Comparison of ENCODE assay signal across 8 mouse cellular contexts in genomic region chr5:72559544-72560049, GRCm38 (mm10). TPM values are rescaled to one million over a fixed set of nuclear protein-coding genes. Genes with fewer than 3 reads are reported as not detected.
A peak's percentile ranks its signal among the peaks of the same experiment; 100 is the strongest.
DNase-seq lines count a peak whose midpoint lies in the region; ATAC-seq and TF ChIP-seq lines count a peak whose summit lies in the region.

Nfxl1 (minus strand) TSS chr5:72559684.

- H3K4me1 ChIP-seq in erythroblast, embryonic 14.5 days (ENCODE audit: control insufficient read depth): peaks cover 20% of the 10 kb centered on the region
- peaks cover 5% of the 10 kb centered on the region; the same call in 1 of the 2 replicates for H3K4me1 ChIP-seq in heart, embryonic 11.5 days (ENCODE audit: control insufficient read depth, insufficient read depth, low read length)
- peaks cover 6% of the 10 kb centered on the region; the same call in 1 of the 2 replicates for H3K4me1 ChIP-seq in kidney, embryonic 16.5 days (ENCODE audit: insufficient read depth, low read length)
- H3K4me1 ChIP-seq in liver, adult 2 months (ENCODE audit: control insufficient read depth, insufficient read depth, low read length): peaks cover 3% of the 10 kb centered on the region; the same call in 1 of the 2 replicates

- no peak for TF ChIP-seq CTCF in C2C12 (IDR thresholded peaks at IDR 0.05; ENCODE audit: control insufficient read depth, insufficient read depth, insufficient read length)
- no peak for TF ChIP-seq CTCF in brain, embryonic 14.5 days (IDR thresholded peaks at IDR 0.05; ENCODE audit: borderline replicate concordance, extremely low read depth, insufficient read depth, insufficient read length)
- TF ChIP-seq CTCF in liver, adult 2 months (IDR thresholded peaks at IDR 0.05; ENCODE audit: low read depth, low read length): no peak

- WGBS in heart, embryonic 11.5 days (ENCODE audit: insufficient replicate concordance): under 1% methylated on average over 42 of the region's 42 CpGs
- WGBS in kidney, embryonic 16.5 days: under 1% methylated on average over 42 of the region's 42 CpGs
- under 1% methylated on average over 42 of the region's 42 CpGs for WGBS in liver, adult 2 months

- H3K4me3 ChIP-seq in C2C12 (ENCODE audit: insufficient read depth, poor library complexity, severe bottlenecking) (peak within 1 kb of the TSS; percentile 64), myocyte (peak within 1 kb of the TSS; percentile 64)
- H3K4me3 ChIP-seq in erythroblast, embryonic 14.5 days (replicated peaks): peak within 1 kb of the TSS; percentile 97
- H3K4me3 ChIP-seq in heart, embryonic 11.5 days (ENCODE audit: low read depth, low read length): peak within 1 kb of the TSS; percentile 89
- H3K4me3 ChIP-seq in kidney, embryonic 16.5 days (ENCODE audit: low read length): peak within 1 kb of the TSS; percentile 79
- peak within 1 kb of the TSS; percentile 90 for H3K4me3 ChIP-seq in liver, adult 2 months (ENCODE audit: insufficient read depth, low read depth, low read length)

- H3K27me3 ChIP-seq in C2C12 (ENCODE audit: control insufficient read depth, insufficient read depth, insufficient read length) (no peaks in the 10 kb centered on the region), myocyte (ENCODE audit: control insufficient read depth, insufficient read depth, insufficient read length) (no peaks in the 10 kb centered on the region)
- H3K27me3 ChIP-seq in erythroblast, embryonic 14.5 days (ENCODE audit: control insufficient read depth): no peaks in the 10 kb centered on the region
- H3K27me3 ChIP-seq in heart, embryonic 11.5 days (ENCODE audit: control insufficient read depth, insufficient read depth, low read length): no peaks in the 10 kb centered on the region
- no peaks in the 10 kb centered on the region for H3K27me3 ChIP-seq in kidney, embryonic 16.5 days (ENCODE audit: insufficient read depth, low read length)
- no peaks in the 10 kb centered on the region for H3K27me3 ChIP-seq in liver, adult 2 months (ENCODE audit: control insufficient read depth, insufficient read depth, low read length)
- H3K27me3 ChIP-seq in splenic B cell, adult 2 months (ENCODE audit: control insufficient read depth, insufficient read depth, low read length, poor library complexity, severe bottlenecking): no peaks in the 10 kb centered on the region

- ATAC-seq in heart, embryonic 11.5 days (replicated peaks; ENCODE audit: insufficient number of reproducible peaks, low FRiP score, low TSS enrichment): peak; percentile 94
- peak; percentile 96 for ATAC-seq in kidney, embryonic 16.5 days (ENCODE audit: low FRiP score, low TSS enrichment)

- peak; percentile 99 for DNase-seq in brain, embryonic 14.5 days (ENCODE audit: low read depth)
- peak; percentile 95 for DNase-seq in liver, adult 2 months (ENCODE audit: extremely low read depth, low read depth, low spot score)
- peak; percentile 98 for DNase-seq in splenic B cell, adult 2 months (ENCODE audit: low read depth, low spot score)

- H3K79me3 ChIP-seq in C2C12 (ENCODE audit: low read depth): peaks cover 14% of the 10 kb centered on the region

- H3K27ac ChIP-seq in heart, embryonic 11.5 days (ENCODE audit: low read depth, low read length): peak within 1 kb of the TSS; percentile 54; the same call in 1 of the 2 replicates
- H3K27ac ChIP-seq in kidney, embryonic 16.5 days (ENCODE audit: low read length): peak within 1 kb of the TSS; percentile 76
- H3K27ac ChIP-seq in liver, adult 2 months (replicated peaks; ENCODE audit: insufficient read depth, low read depth, low read length): peak within 1 kb of the TSS; percentile 68

- peak within 1 kb of the TSS; percentile 92 for H3K9ac ChIP-seq in heart, embryonic 11.5 days (ENCODE audit: low read depth, low read length)
- H3K9ac ChIP-seq in kidney, embryonic 16.5 days (replicated peaks; ENCODE audit: low read length): peak within 1 kb of the TSS; percentile 95
- H3K9ac ChIP-seq in liver, adult 2 months (ENCODE audit: low read depth, low read length): peak within 1 kb of the TSS; percentile 93

- H3K9me3 ChIP-seq in erythroblast, embryonic 14.5 days (ENCODE audit: control insufficient read depth, low read length): peaks cover 18% of the 10 kb centered on the region
- H3K9me3 ChIP-seq in heart, embryonic 11.5 days (replicated peaks; ENCODE audit: control insufficient read depth, low read length): no peaks in the 10 kb centered on the region
- no peaks in the 10 kb centered on the region for H3K9me3 ChIP-seq in kidney, embryonic 16.5 days (ENCODE audit: low read length)

- H3K36me3 ChIP-seq in C2C12 (ENCODE audit: control insufficient read depth, insufficient read depth) (peaks cover 16% of the 10 kb centered on the region), myocyte (ENCODE audit: control insufficient read depth, insufficient read depth) (peaks cover 6% of the 10 kb centered on the region)
- peaks cover 10% of the 10 kb centered on the region for H3K36me3 ChIP-seq in erythroblast, embryonic 14.5 days (ENCODE audit: control insufficient read depth)
- no peaks in the 10 kb centered on the region for H3K36me3 ChIP-seq in heart, embryonic 11.5 days (ENCODE audit: control insufficient read depth, insufficient read depth, low read length)
- H3K36me3 ChIP-seq in kidney, embryonic 16.5 days (ENCODE audit: insufficient read depth, low read length): peaks cover 3% of the 10 kb centered on the region
- peaks cover 7% of the 10 kb centered on the region for H3K36me3 ChIP-seq in liver, adult 2 months (ENCODE audit: control insufficient read depth, insufficient read depth, low read length)
- no peaks in the 10 kb centered on the region for H3K36me3 ChIP-seq in splenic B cell, adult 2 months (ENCODE audit: control insufficient read depth, insufficient read depth, low read length, poor library complexity, severe bottlenecking)

- peak; percentile 79; the same call in 1 of the 2 replicates for TF ChIP-seq POLR2A in brain, embryonic 14.5 days (IDR thresholded peaks at IDR 0.05; ENCODE audit: borderline replicate concordance, extremely low read depth, insufficient read depth, insufficient read length, poor library complexity, severe bottlenecking)
- peak; percentile 89 for TF ChIP-seq POLR2A in liver, adult 2 months (IDR thresholded peaks at IDR 0.05; ENCODE audit: extremely low read depth, insufficient read depth, low read length)
- peak; percentile 64 for TF ChIP-seq POLR2A in myocyte (IDR thresholded peaks at IDR 0.05; ENCODE audit: insufficient read length, low read depth)

- H3K4me2 ChIP-seq in heart, embryonic 11.5 days: peak within 1 kb of the TSS; percentile 94
- peak within 1 kb of the TSS; percentile 80 for H3K4me2 ChIP-seq in kidney, embryonic 16.5 days (replicated peaks; ENCODE audit: low read depth, low read length)
- peak within 1 kb of the TSS; percentile 90 for H3K4me2 ChIP-seq in myocyte (ENCODE audit: low read depth)

- H3K79me2 ChIP-seq in C2C12 (ENCODE audit: control insufficient read depth, insufficient read depth): peaks cover 30% of the 10 kb centered on the region
- peaks cover 6% of the 10 kb centered on the region; the same call in 1 of the 2 replicates for H3K79me2 ChIP-seq in liver, adult 2 months (ENCODE audit: control insufficient read depth, insufficient read depth, low read length)
- peaks cover 21% of the 10 kb centered on the region for H3K79me2 ChIP-seq in myocyte (ENCODE audit: control insufficient read depth, insufficient read depth)

- H3ac ChIP-seq in C2C12 (ENCODE audit: control insufficient read depth, insufficient read length, low read depth) (peak within 1 kb of the TSS; percentile 99), myocyte (ENCODE audit: control insufficient read depth, insufficient read length) (peak within 1 kb of the TSS; percentile 58)

TF ChIP-seq in C2C12, 6 proteins besides CTCF, POLR2A, EP300 and RAD21:
- TF ChIP-seq CEBPB (IDR thresholded peaks at IDR 0.05; ENCODE audit: low read depth): no peak
- TF ChIP-seq MAX (IDR thresholded peaks at IDR 0.05): peak; percentile 58
TF ChIP-seq in C2C12: peak in this region for 1.

TF ChIP-seq in myocyte, 11 proteins besides CTCF, POLR2A, EP300 and RAD21:
- no peak for TF ChIP-seq TCF3 (IDR thresholded peaks at IDR 0.05; ENCODE audit: insufficient read length, low read depth)
- peak; percentile 52 for TF ChIP-seq POLR2AphosphoS2 (IDR thresholded peaks at IDR 0.05; ENCODE audit: insufficient read length, low read depth)
- no peak for TF ChIP-seq MAX (IDR thresholded peaks at IDR 0.05; ENCODE audit: low read depth)
- TF ChIP-seq E2F4 (IDR thresholded peaks at IDR 0.05; ENCODE audit: insufficient read depth): no peak
- no peak for TF ChIP-seq SRF (IDR thresholded peaks at IDR 0.05; ENCODE audit: control insufficient read depth, insufficient read length, low read depth)
- TF ChIP-seq REST (IDR thresholded peaks at IDR 0.05; ENCODE audit: insufficient read depth, insufficient read length): no peak

RNA-seq across cellular contexts. Expression of gene Nfxl1, which starts in this region (rescaled TPM):
- polyA plus RNA-seq in C2C12 (2012; fragmentation: generic; extraction: Trizol) (7.0 TPM), myocyte (2012; fragmentation: generic; extraction: Trizol) (6.9 TPM)
- polyA plus RNA-seq in brain, embryonic 14.5 days (2012; rRNA removed): 14.7 and 21.6 TPM in 2 replicates
- polyA plus RNA-seq in erythroblast, embryonic 14.5 days (2012): 0.16 and 0.24 TPM in 2 replicates
- polyA plus RNA-seq in heart, embryonic 11.5 days (2014; fragmentation: Nextera tagmentation; extraction: Ambion mirVana): 16.8 and 19.4 TPM in 2 replicates
- 18.0 and 19.7 TPM in 2 replicates for polyA plus RNA-seq in kidney, embryonic 16.5 days (2015; fragmentation: Nextera tagmentation; extraction: Ambion mirVana)
- total RNA-seq in liver, adult 2 months (2014; rRNA removed): 6.9 and 9.7 TPM in 2 replicates
- 3.3 and 6.0 TPM in 2 replicates for polyA plus RNA-seq in liver, adult 2 months (2012; rRNA removed)

Comparison
In these comparisons a context has a peak if more than half of its experiments do, and no peak if none do; other contexts are left out.
1. Peak in every context shown above with its lines: DNase-seq, ATAC-seq, H3K4me3 ChIP-seq and H3K27ac ChIP-seq.